Mouse (Mus musculus) ES-E14 (cell line): ENCODE data around the gene Cited2.

Experiments used
- CHD2 ChIP-seq: IDR thresholded peaks from 2 replicates; pipeline ENCODE4 v1.6.1; 2014; ENCODE audit warnings: mild to moderate bottlenecking, low read depth, low read length, inconsistent platforms
- HCFC1 ChIP-seq: IDR thresholded peaks from 2 replicates; pipeline ENCODE4 v1.6.1; 2012; ENCODE audit warnings: low read length, inconsistent platforms, borderline replicate concordance; ENCODE audit not compliant: insufficient read depth
- MAFK ChIP-seq: IDR thresholded peaks from 2 replicates; pipeline ENCODE4 v1.6.1; 2014; ENCODE audit warnings: mild to moderate bottlenecking, low read depth, low read length, inconsistent platforms; ENCODE audit not compliant: insufficient read depth
- ZC3H11A ChIP-seq: IDR thresholded peaks from 2 replicates; pipeline ENCODE4 v1.6.1; 2012; ENCODE audit warnings: low read depth, mild to moderate bottlenecking, inconsistent platforms, low read length, borderline replicate concordance

DNA sequence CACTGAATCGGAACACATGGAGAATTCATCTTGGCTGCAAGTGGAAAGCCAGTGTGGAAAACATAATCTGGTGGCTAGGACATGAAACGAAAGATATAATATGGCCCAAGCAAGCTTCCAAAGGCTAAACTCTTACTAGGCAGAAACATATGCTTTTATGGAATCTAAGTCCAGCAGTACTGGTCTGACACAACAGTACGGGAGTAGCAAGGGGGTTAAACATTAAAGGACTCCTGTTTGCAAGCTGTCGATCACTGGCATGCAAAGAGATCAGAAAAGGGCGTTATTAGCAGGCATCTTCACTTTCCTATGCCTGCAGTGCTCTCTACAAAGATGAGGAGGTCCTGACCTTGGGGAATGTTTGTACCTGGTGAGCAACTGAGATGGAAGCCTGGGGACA lies 48.6 kb upstream of the Cited2 start:
- TF ChIP-seq ZC3H11A (no peak), HCFC1 (no peak), MAFK (no peak), CHD2 (no peak)
